Mouse (Mus musculus): ENCODE measurements around the gene Wnt6.

Gene Wnt6

DNA sequence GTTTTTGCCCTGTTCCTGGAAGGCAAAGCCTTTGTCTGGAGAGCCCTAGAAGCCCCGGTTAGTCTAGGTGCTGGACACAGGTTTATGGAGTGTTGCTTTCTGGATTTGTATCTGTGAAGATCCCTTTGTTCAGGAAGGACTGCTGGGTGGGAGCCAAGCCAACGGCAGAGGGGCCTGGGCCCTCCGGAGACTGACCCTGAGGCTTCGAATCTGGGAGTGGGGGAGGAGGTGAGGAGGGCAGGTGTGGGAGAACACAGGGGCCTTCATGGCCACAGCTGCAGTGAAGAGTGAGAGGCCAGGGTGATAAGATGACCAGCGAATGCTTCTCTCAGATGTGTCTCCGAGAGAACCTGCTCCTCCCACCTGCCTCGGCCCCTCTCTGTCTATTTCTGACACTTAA is 2.4 kb downstream of the Wnt6 start:
- DNase-seq (ENCODE audit: low read depth in 2 of 2, low spot score in 2 of 2): no peak

DNA sequence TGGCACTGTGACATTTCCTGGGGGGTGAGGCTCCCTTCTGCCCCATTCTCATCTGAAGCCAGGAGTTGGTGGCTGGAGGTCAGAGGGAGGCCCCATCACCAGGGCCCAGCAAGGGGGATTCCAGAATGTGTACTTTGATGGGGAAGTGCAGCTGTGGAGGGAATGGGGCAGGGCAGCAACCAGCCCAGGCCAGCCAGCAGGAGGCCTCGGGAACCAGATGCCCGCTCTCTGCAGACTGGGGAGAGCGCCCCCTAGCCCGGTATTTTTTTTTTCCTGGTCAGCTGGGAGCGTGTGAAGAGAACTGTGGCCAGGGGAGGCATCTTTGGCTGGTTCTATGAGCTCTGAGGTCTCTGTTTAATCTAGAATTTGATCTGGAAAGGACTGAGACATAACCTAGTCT is 4.1 kb downstream of the Wnt6 start:
- DNase-seq (ENCODE audit: low read depth in 2 of 2, low spot score in 2 of 2): no peak

DNA sequence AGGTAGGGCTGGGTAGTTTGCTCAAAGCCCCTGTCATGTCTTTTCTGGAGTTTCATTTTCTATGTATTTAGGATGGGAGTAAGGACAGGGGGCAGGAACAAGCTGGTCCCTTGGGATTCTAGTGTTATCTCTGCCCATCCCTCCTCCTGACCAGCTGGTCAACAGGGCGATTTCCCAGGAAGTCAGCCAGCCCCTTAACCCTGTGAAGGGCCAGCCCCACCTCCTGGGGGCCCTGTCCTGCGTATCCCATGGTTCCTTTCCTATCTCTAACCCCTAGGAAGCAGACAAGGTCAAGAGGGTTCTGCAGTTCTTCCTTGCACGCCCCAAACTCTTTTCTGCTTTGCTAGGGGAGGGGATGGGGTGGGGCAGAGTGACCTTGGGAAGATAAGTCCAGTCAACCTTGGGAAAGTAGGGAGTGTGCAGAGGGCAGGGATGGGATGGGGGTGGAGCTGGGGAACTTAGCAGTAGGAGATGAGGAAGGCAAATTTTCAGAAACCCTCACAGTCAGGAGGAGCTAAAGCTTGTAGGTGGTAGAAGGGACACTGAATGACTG is 7.3 kb downstream of the Wnt6 start:
- DNase-seq (ENCODE audit: low read depth in 2 of 2, low spot score in 2 of 2): no peak

DNA sequence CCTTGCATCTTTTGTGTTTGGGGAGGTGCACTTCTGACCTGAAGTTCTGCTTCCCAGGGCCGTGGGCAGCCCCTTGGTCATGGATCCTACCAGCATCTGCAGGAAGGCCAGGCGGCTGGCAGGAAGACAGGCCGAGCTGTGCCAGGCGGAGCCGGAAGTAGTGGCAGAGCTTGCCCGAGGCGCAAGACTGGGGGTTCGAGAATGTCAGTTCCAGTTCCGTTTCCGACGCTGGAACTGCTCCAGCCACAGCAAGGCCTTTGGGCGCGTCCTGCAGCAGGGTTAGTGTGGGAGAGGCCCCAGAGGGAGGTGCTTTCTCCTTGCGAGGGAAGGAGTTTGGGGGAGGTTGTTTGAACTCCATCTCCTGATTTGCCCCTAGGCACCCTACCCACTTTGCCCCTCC is 10.4 kb downstream of the Wnt6 start:
- no peak for DNase-seq (ENCODE audit: low read depth in 2 of 2, low spot score in 2 of 2)

DNA sequence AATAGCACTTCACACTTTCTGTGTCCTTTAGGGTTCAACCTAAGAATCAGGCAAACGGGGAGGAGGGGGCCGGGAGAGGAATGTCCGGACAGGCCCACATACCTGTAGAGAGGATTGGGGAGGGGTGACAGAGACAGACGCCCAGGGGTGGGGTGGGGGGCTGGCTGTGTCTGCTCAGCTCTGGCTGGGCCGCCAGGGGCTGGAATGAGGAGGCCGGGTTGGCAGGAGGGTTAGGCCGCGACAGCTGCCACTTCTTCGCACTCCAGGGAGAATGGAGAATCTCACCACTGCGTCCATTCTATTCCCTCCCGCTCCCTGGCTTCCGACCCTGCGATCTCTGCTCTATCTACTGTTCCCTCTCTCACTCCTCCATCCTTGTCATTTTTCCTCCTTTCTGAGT is 11.9 kb downstream of the Wnt6 start:
- DNase-seq (ENCODE audit: low read depth in 2 of 2, low spot score in 2 of 2): no peak

DNA sequence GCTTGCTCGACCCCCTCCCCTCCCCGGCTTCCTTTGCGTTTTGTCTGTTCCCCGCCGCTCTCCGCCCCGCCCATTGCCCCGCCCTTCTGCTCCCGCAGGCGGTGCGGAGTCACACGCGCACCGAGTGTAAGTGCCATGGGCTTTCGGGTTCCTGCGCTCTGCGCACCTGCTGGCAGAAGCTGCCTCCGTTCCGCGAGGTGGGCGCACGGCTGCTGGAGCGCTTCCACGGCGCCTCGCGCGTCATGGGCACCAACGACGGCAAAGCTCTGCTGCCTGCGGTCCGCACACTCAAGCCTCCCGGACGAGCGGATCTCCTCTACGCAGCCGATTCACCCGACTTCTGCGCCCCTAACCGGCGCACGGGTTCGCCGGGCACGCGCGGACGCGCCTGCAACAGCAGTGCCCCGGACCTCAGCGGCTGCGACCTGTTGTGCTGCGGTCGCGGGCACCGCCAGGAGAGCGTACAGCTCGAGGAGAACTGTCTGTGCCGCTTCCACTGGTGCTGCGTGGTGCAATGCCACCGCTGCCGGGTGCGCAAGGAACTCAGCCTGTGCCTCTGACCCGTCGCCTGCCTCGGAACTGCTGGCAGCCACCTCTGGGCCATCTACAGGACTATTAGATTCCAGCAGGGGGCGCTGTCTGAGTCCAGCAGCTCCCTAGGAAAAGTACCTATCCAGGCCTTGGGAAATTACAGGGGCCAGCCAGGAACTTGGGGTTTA is 12.5 kb downstream of the Wnt6 start:
- DNase-seq (ENCODE audit: low read depth in 2 of 2, low spot score in 2 of 2): no peak

DNA sequence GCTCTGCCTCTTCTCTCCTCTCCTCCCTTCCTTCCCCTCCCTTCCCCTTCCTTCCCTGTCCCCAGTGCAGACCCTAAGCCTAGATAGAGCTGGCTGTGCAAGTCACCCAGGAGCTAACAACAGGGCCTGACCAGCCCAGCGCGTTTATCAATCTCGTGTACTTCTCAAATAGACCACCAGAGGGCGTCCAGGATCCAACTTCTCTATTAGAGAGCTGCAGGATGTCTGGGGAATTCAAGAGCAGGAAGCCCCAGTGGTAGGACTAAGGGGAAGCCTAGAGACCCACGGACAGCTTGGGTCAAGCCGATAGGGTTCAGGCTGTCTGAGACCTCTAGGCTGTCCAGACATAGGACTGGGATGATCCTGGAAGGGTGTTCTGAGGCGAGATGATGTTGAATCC is 16.2 kb downstream of the Wnt6 start:
- DNase-seq (ENCODE audit: low read depth in 2 of 2, low spot score in 2 of 2): peak; percentile 82 to 84

DNA sequence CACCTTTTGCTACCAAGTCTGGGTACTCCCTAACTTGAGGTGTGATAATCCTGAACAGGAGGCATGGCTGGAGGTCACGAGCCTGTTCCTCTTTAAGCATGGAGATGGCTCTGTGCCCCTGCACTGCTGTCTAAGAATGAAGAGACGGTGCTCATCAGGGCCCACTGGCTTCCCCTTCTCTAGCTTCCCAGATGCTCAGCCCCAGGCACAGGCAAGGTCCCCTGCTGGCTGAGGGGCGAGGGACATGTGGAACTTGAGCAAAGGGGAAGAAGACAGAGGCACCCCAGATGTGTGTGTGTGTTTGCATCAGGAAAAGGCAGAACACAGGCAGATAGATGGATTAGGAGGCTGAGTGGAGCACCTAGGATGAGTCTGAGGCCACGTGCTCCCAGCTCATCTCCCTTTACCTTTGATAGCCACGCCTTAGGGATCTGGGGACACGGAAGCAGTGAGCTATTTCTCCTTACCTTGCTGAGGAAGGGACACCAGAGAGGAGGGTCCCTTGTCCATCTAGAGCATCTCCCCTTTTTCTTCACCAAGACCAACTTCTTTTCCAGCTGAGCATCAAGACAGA is 17.0 kb downstream of the Wnt6 start:
- DNase-seq (ENCODE audit: low read depth in 2 of 2, low spot score in 2 of 2): no peak

DNA sequence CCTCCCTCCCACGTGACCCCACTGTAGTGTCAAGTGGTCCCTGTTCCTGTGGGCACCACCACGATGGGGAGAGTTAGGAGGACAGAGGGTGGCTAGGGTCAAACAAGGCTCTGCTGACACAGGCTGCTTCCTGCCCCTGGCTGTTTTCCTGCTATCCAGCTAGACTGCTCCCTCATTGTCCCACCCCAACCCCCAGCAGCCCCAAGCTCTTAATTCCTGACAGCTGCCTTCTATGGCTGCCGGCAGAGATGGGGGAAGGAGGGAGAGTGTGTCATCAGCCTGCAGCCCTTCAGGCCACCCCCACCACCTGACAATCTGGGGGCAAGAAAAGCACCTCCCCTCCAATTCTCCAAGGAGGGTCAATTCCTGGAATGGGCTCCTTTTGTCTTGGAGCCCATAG is 18.4 kb downstream of the Wnt6 start:
- no peak for DNase-seq (ENCODE audit: low read depth in 2 of 2, low spot score in 2 of 2)

DNA sequence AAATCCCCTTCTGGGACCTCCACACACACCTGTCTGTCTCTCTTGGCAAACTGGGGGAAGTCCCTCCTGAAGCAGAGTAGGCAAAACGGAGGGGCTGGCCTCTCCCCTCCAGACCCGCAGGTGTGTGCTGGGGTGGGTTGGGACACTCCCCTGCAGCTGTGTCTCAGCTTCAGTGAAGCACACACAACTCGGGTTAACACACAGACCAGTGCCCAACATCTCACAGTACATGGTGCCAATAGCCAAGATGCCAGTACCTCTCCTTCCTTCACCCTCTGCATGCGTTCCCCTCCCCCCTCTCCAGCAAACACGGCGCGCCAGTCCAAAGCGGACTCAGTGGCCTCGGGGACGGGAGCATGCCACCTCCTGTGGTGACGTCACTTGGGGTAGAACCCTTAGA is 19.6 kb downstream of the Wnt6 start, which contains the start of gene Wnt10a:
Wnt10a (plus strand) TSS at position 268 of the 400 bp plus-strand sequence.
- DNase-seq (ENCODE audit: low read depth in 2 of 2, low spot score in 2 of 2): no peak

DNA sequence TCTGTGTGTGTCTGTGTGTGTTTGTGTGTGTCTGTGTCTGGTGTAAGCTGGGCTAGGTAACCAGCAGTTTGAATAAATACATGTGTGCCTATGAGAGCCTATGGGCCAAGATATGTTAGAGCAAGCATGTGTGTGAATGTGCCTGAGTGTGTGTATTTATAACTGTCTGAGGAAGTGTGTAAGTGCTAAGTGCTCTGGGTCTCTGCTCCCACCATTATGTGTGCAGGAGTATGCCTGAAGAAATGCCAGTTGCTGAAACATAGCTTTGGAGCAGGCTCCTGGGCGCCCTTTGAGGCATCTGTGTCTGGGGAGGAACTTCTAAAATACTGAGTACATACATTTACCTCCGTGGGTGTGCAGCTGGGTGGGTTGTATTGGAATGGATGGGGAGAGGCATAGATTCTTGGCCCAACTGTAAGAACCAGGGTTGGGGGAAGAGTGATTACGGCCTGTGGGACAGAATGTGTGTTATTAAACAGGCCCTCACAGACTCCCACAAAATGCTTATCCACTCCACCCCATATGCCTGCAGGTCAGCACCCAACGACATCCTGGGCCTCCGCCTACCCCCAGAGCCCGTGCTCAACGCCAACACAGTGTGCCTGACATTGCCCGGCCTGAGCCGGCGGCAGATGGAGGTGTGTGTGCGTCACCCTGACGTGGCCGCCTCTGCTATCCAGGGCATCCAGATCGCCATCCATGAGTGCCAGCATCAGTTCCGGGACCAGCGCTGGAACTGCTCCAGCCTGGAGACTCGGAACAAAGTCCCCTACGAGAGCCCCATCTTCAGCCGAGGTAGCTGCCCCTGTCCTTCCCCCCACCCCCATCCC is 21.4 kb downstream of the Wnt6 start:
- DNase-seq (ENCODE audit: low read depth in 2 of 2, low spot score in 2 of 2): no peak

DNA sequence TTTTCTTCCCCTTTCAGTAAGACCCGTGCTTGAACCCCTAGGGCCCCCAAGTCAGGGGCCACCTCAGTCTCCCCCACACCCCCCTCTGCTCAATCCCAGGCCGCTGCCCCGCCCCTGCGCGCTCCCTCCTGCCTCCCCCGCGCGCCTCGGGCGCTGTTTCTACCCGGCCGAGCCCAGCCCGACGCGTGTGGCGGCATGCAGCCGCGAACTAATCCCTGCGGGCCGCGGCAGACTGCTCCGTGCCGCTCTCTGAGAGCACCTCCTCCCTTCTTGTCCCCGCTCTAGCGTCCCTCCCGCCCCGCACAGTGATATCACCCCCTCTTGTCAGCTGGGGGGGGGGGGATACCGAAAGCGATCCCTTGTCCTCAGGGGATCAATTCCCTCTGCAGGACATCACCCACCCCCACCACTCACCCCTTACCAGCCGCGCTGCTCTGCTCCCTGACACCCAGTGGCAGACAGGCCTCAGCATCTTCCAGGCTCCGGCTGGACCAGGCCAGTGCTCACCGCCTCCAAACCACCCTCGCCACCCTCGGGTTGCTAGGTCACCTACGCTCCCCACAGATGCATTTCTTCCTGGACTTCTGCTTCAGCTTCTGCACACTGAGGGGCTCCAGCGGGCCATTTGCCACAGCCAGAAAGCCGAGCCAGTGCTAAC is 22.9 kb downstream of the Wnt6 start:
- DNase-seq (ENCODE audit: low read depth in 2 of 2, low spot score in 2 of 2): no peak

DNA sequence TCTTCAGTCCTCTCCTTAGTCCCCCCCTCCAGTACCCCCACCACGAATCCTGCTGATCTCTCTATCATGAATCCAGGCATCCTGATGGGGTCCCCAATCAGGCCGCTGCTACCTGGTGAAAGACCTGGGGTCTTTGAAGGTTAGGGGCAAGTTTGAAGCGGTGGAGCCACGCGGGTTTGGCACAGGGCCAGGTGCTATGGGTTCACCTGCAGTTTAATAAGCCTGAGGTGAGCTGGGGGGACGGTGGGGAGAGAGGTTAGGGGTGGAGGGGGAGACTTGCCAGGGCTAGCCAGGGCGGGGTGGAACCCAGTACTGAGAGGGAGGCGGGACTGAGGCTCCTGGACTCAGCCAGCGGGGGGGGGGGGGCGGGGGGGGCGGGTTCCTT is 23.4 kb downstream of the Wnt6 start:
- no peak for DNase-seq (ENCODE audit: low read depth in 2 of 2, low spot score in 2 of 2)

DNA sequence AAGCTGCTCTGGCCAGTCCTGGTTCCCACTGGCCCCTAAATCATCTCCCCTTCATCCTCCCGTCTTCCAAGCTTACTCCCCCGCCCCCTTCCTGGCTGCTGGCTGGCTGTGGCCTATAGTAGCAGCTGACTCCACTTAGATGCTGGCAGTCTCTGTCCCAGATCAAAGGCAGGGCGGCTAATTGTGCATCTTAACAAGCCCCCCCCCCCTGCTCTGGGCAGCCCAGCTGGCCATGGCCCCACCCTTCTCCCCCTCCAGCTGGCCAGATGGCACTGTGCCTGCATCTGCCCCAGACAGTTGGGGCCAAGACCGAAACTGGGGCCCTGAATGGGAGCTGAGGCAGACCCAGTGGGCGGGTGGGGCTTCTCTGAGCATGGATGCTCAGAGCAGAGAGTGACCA is 25.8 kb downstream of the Wnt6 start:
- DNase-seq (ENCODE audit: low read depth in 2 of 2, low spot score in 2 of 2): no peak

DNA sequence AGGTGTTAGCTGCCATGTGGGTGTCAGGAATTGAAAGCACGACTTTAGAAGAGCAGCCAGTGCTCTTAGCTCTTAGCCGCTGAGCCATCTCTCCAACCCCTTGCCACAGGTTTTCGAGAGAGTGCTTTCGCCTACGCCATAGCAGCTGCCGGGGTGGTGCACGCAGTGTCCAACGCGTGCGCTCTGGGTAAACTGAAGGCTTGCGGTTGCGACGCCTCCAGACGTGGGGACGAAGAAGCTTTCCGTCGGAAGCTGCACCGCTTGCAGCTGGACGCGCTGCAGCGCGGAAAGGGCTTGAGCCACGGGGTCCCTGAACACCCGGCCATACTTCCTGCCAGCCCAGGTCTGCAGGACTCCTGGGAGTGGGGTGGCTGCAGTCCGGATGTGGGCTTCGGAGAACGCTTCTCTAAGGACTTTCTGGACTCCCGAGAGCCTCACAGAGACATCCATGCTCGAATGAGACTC is 28.8 kb downstream of the Wnt6 start:
- DNase-seq (ENCODE audit: low read depth in 2 of 2, low spot score in 2 of 2): no peak

DNA sequence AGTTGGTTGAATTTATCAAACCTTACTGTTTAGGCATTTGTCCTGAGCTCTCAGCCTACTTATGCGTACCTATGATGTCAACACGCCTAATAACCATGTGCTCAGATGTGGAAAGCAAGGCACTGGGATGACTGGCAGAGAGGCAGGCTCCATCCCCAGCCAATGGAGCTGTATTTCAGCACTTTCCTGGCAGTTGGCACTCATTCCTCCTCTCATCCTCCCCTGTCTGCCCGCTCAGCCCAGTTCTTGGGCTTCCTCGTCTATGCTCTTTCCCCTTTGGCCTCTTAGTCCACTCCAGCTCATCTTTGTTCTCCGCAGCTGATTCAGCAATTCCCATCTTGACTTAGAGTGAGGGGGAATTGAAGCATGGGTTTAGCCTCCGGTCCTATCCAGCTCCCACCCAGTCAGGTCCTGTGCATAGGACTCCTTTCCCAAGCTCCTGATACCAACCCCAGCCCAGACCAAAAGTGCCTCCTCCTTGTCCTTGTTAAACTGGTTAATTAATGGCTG is 30.0 kb downstream of the Wnt6 start:
- DNase-seq (ENCODE audit: low read depth in 2 of 2, low spot score in 2 of 2): no peak

DNA sequence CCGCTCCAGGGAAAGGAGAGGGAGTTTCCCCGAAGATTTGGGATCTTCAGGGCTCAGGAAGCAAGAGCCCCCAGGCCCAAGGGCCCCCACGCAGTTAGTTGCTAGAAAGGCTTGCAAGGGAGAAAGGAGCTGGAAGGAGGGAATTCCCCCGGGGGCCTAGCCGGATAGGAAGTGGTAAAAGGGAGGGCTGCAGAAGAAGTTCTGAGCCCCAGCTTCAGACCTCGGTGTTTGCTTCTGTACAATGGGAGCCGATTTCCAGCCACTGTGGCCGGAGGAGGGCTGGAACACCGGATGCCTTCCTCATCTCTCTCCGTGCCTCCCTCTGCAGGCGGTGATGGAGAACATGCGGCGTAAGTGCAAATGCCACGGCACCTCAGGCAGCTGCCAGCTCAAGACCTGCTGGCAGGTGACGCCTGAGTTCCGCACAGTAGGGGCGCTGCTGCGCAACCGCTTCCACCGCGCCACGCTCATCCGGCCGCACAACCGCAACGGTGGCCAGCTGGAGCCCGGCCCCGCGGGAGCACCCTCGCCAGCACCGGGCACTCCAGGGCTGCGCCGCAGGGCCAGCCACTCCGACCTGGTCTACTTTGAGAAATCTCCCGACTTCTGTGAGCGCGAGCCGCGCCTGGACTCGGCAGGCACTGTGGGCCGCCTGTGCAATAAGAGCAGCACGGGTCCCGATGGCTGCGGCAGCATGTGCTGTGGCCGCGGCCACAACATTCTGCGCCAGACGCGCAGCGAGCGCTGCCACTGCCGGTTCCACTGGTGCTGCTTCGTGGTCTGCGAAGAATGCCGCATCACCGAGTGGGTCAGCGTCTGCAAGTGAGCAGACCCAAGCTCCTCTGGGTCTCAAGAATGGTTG is 31.3 kb downstream of the Wnt6 start:
- DNase-seq (ENCODE audit: low read depth in 2 of 2, low spot score in 2 of 2): peak; percentile 60 to 64

DNA sequence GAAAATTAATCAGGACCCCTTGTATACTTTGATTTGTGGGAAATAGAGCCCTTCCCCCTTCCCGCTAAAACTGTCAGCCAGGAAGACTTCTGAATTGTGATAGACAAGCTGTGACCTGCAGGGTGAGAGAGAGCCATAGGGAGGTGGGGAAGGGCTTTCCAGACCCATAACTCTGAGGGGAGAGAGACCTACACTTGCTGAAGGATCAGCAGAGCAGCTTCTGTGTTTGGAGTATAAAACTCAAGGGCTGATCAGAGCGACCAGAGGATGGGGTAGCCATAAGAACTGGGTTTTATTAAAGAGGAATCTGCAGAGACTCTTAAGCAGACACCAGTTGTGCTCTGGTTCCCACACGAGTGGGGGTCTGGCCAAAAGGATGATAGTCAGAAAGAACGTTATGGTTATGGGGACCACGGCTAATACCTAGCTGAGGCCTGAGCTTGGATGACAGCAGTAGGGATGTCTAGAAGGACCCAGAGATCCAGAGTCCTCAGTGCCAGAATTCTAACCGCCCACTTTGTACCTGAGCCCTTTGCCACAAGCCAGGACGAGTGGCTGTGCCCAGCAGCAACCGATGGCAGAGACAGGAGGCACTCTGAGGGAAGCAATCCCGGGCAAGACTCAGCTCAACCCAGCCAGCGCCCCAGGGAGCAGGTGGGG is 32.6 kb downstream of the Wnt6 start:
- no peak for DNase-seq (ENCODE audit: low read depth in 2 of 2, low spot score in 2 of 2)

DNA sequence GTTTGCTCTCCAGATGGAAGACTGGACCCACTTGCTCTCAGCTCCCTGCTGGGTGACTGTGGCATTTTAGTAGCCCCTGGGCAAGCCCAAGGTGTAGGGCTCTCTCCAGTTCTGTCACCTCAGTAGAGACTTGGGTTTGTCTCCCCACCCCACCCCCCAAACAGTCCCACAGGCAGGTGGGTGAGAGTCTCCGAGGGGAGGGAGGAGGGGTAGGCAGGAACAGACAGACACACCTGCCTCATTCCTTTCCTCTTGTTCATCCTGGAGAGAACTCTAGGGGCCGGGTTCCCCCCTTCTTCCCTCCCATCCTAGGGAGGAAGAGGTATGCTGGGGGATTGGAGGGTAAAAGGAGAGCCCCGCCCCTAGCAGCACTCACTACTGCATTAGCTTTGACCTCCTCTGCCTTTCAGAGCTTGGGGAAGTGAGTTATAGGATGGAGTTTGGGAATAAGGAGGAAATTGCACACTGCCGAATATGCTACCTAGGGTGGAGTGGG is 33.7 kb downstream of the Wnt6 start:
- DNase-seq (ENCODE audit: low read depth in 2 of 2, low spot score in 2 of 2): no peak

DNA sequence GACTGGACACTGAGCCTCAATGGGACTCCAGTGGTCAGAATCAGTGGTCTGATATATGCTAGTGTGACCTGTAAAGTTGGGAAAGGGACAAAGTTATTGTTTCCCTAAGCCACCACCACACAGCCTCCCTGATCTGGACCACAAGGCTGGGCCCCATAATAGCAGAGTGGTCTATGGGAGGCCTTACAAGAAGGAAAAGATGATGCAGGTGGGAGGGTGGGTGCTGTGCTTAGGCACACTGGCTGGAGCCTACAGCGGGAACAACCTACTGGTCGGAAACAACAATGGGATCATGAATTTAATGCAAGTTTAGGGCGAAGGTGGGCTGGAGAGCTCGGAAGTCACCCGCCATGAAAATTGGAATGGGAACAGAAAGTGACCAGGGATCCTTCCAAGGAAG is 34.2 kb downstream of the Wnt6 start:
- DNase-seq (ENCODE audit: low read depth in 2 of 2, low spot score in 2 of 2): no peak

All from CD8-positive naive resting alpha-beta T cell, adult 2 months (primary cell).